Mouse (Mus musculus) erythroid progenitor cell, adult 5-6 weeks (primary cell): ENCODE measurements around the gene Alox12. TPM values are rescaled to one million over a fixed set of nuclear protein-coding genes. Genes with fewer than 3 reads are reported as not detected.

Experiments
- ATAC-seq: replicated peaks from 2 replicates; pipeline ENCODE4 v1.8.0; 2016; ENCODE audit warnings: moderate number of reproducible peaks, mild to moderate bottlenecking, moderate TSS enrichment, inconsistent platforms; ENCODE audit not compliant: poor library complexity, low FRiP score, severe bottlenecking
- total RNA-seq, 2 experiments: library from RNA; stranded (forward) in 1 of 2; stranded (reverse) in 1 of 2; fragments of 150-400 nt in 1 of 2; fragments of 186-747, 209-891 nt in 1 of 2; gene quantifications; 2 replicates each; pipeline versions ENCODE4 v1.2.3 to v1.2.4; 2015 to 2017; ENCODE audit warnings: low replicate concordance in 2 of 2

Alox12 gene
- total RNA-seq (2015; ENCODE audit: low replicate concordance): 1.7 TPM in 1 of 2 replicates, not detected in the other
- total RNA-seq (2017; ENCODE audit: low replicate concordance): 1.0 TPM in 1 of 2 replicates, not detected in the other

- ATAC-seq: no peak
Observed at GRCm38 (mm10) chr11:70254931-70255531, at the start of gene Alox12. Gene Alox12 (minus strand): TSS chr11:70255353.

- ATAC-seq: no peak
Observed at GRCm38 (mm10) chr11:70302293-70302692, 47.1 kb upstream of the Alox12 start.

- ATAC-seq: no peak
Observed at GRCm38 (mm10) chr11:70297836-70298454, 42.8 kb upstream of the Alox12 start.

- no peak for ATAC-seq
Observed at GRCm38 (mm10) chr11:70297405-70297804, 42.3 kb upstream of the Alox12 start.

GRCm38 (mm10) chr11:70293881-70294280, 38.7 kb upstream of the Alox12 start:
- ATAC-seq: no peak

- no peak for ATAC-seq
Observed at GRCm38 (mm10) chr11:70291235-70291634, 36.1 kb upstream of the Alox12 start.

- no peak for ATAC-seq
Observed at GRCm38 (mm10) chr11:70289236-70289635, 34.1 kb upstream of the Alox12 start.

GRCm38 (mm10) chr11:70288102-70288501, 32.9 kb upstream of the Alox12 start:
- ATAC-seq: no peak

- ATAC-seq: no peak
Observed at GRCm38 (mm10) chr11:70285686-70286085, 30.5 kb upstream of the Alox12 start.

GRCm38 (mm10) chr11:70284757-70285156, 29.6 kb upstream of the Alox12 start:
- ATAC-seq: no peak

GRCm38 (mm10) chr11:70283666-70284065, 28.5 kb upstream of the Alox12 start:
- no peak for ATAC-seq

- ATAC-seq: no peak
Observed at GRCm38 (mm10) chr11:70280441-70280840, 25.3 kb upstream of the Alox12 start.

GRCm38 (mm10) chr11:70278961-70279360, 23.8 kb upstream of the Alox12 start:
- no peak for ATAC-seq

GRCm38 (mm10) chr11:70271641-70272040, 16.5 kb upstream of the Alox12 start:
- no peak for ATAC-seq

- no peak for ATAC-seq
Observed at GRCm38 (mm10) chr11:70266405-70266804, 11.3 kb upstream of the Alox12 start.

GRCm38 (mm10) chr11:70265819-70266218, 10.7 kb upstream of the Alox12 start:
- ATAC-seq: no peak

GRCm38 (mm10) chr11:70265252-70265651, 10.1 kb upstream of the Alox12 start:
- no peak for ATAC-seq

- no peak for ATAC-seq
Observed at GRCm38 (mm10) chr11:70259035-70259434, 3.9 kb upstream of the Alox12 start.

GRCm38 (mm10) chr11:70254337-70254736, 816 bp downstream of the Alox12 start:
- ATAC-seq: no peak

- ATAC-seq: no peak
Observed at GRCm38 (mm10) chr11:70251853-70252252, 3.3 kb downstream of the Alox12 start.

GRCm38 (mm10) chr11:70250150-70250549, 5.0 kb downstream of the Alox12 start:
- no peak for ATAC-seq
